Mouse (Mus musculus): ENCODE measurements around the gene Slc1a3. TPM values are rescaled to one million over a fixed set of nuclear protein-coding genes. Genes with fewer than 3 reads are reported as not detected.

The Slc1a3 gene
- total RNA-seq (2021) = 100 to 1,000 TPM; 440 to 480 TPM
- long read RNA-seq, experiment 1, full-length matches to known transcripts = 569 of 664 reads
- long read RNA-seq, experiment 1, partial matches to known transcripts = 48 of 664 reads
- long read RNA-seq, experiment 1, other reads (novel, unspliced or antisense) = 47 of 664 reads
- long read RNA-seq, experiment 2, full-length matches to known transcripts = 519 of 623 reads
- long read RNA-seq, experiment 2, partial matches to known transcripts = 85 of 623 reads
- long read RNA-seq, experiment 2, other reads (novel, unspliced or antisense) = 19 of 623 reads

DNA sequence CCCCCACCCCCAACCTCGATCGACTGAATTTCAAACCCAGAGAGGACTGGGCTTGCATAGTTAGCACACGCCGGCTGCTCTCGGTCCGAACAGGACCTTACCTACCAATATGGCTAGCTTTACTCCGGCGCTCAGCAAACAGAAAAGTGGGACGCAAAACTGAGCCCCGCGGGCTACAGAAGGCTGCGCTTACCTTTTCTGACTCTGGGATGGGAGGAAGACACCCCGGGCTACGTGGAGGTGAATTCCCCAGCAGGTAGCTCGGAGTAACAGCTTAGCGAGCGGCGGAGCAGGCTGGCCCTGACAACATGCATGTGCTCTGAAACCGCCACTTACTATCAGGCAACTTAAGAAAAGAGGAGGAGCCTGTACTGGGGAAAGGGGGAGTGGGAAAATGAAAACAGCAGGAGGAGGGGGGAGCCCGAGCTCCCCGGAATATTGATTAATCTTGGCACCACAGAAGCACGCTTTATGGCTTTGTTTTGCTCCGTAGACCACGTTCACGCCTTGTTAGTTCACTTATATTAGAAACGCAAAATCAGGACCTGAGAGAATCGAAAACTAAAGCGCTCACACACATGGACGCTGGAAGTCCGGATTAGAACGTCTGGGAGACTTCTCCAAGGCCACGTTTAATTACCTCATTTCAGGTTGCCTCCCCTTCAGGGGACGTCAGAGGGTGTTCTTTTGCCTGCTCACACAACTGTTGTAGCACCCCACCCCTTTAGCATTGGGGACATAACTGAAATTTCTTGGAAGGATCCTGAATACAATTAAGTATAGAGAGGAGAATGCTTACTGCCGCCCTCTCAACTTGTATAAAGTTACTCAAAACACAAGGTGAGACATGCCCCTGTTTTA is at the start of gene Slc1a3:
Slc1a3 (minus strand) TSS at position 619 of the 861 bp plus-strand sequence.
- DNase-seq (ENCODE audit: low spot score in 2 of 2) = peak; percentile 49 to 51

DNA sequence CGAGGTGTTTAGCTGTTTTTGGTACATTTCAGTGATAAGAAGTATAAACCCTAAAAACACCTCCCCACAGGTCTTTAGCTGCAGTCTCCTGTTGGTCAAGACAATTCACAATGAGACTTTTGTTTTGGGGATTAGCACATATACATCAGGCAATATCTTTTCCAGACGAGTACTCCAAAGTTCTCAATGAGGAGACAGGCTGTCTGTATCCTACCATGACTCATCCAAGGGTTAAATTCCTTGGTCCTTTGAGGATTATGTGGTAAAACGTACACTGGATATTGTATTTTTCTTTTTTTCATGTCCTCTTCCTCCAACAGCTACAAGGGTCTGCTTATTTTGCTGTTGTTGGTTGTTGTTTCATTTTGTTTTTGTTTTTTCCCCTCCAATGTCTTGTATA is 48.5 kb upstream of the Slc1a3 start:
- no peak for DNase-seq (ENCODE audit: low spot score in 2 of 2)

DNA sequence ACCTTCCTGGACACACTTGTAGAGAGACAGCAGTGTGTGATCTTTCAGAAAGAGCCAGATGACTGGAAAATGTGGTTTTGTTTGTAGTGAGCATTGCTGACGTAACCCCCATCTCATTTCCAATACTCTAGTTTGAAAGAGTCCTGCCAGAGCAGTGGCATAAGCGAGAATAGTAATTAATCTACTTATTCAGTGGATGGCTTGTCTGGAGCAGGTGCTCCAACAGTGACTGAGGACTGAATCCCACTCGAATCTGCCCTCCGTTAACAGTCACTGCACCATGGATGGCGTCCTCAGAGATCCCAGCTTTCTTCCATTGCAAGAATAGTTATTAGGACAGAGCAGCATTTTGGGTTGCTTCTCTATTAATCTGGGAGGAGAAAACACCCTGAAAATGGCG is 45.9 kb upstream of the Slc1a3 start:
- DNase-seq (ENCODE audit: low spot score in 2 of 2) = no peak

DNA sequence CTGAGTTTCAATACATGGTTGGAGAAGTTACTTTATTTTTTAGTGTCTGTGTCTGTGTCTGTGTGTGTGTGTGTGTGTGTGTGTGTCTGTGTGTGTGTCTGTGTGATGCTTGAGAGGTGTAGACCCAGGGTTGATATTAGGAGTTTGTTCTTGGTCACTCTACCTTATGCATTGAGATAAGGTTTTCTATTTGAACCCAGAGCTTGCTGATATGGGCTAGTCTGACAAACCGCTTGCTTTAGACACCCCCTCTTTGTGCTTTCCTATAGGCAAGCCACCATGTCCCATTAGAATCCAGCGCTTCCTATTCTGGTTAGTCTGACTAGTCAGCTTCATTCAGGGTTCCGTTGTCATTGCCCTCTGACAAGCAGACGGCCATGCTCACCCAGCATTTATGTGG is 39.2 kb upstream of the Slc1a3 start:
- no peak for DNase-seq (ENCODE audit: low spot score in 2 of 2)

DNA sequence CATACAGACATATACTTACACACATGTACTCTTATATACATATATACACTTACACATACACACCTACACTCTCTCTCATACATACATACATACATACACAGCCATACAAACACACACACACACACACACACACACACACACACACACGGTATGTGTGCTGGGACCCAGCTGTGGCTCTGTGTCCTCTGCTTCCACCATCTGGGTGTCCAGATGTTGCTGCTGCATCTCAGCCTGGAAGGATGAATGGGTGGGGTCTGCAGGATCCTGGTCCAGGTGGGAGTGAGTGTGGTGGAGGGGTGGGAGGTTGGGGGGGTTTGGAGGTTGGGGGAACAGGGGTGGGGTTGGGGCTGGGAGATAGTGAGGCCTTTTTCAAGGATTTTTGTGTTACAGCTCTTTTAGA is 38.2 kb upstream of the Slc1a3 start:
- no peak for DNase-seq (ENCODE audit: low spot score in 2 of 2)

DNA sequence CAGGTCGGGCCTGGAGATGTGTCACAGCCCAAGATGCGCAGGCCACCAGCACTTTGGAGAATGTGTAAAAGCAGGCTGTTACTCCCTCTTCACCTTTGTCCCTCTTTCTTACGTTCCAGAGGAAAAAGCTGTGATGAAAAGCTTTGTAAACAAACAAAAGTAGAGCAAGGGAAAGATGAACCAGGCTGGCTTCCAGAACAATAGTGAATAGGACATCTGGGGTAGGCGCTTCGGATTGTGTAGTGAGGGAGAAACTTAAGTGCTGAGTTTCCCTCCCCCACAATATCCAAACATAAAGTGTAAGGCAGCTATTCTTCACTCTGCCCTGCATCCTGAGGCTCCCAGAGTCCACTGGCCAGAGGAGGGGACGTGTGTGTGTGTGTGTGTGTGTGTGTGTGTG is 31.0 kb upstream of the Slc1a3 start:
- no peak for DNase-seq (ENCODE audit: low spot score in 2 of 2)

DNA sequence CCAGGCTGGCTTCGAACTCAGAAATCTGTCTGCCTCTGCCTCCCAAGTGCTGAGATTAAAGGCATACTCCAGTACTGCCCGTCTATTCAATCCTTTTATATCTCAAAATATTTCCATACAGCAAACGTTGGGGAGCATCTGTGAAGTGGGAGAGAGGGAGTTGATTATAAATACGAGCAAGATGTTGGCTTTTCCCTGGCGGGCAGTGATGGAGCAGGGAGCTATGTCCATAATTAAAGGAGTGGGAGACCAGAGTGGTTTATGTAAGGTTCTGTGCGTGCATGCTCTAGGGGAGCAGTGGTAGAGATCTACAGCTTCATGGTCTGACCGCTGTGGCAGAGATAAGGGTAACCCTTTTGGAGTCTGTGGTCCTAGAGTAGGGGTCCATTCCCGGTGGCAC is 30.2 kb upstream of the Slc1a3 start:
- DNase-seq (ENCODE audit: low spot score in 2 of 2) = no peak

DNA sequence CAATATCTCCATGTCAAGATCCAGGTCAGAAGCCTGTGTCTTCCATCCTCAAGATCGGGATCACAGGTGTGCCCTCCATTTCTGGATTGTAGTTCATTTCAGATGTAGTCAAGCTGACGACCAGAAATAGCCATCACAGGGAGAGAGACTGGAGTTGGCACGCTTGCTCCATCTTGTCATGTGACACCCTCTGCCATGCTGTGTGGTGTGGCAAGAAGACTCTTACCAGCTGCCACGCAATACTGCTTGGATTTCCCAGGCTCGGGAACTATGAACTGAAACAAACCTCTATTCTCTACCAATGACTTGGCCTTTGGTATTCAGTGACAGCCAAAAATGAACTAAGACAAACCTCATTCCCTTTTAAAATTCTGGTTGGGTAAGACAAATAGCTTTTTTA is 27.6 kb upstream of the Slc1a3 start:
- DNase-seq (ENCODE audit: low spot score in 2 of 2) = no peak

DNA sequence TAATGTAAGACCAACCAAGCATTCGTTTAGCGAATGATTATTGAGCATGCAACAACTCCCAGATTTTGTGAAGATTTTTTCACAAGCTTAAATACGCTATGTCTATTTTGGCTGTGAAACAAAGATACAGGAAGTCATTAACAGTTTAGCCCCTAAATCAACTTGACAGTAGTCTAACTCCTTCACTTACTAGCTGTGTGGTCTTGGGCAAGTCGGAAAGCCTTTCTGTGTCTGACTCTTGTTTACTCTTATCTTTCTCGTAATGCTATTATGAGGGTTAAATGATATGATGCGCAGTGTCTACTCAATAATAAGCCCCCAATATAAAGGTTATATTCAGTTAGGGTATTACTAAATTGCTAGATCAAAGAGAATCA is 23.8 kb upstream of the Slc1a3 start:
- DNase-seq (ENCODE audit: low spot score in 2 of 2) = no peak

DNA sequence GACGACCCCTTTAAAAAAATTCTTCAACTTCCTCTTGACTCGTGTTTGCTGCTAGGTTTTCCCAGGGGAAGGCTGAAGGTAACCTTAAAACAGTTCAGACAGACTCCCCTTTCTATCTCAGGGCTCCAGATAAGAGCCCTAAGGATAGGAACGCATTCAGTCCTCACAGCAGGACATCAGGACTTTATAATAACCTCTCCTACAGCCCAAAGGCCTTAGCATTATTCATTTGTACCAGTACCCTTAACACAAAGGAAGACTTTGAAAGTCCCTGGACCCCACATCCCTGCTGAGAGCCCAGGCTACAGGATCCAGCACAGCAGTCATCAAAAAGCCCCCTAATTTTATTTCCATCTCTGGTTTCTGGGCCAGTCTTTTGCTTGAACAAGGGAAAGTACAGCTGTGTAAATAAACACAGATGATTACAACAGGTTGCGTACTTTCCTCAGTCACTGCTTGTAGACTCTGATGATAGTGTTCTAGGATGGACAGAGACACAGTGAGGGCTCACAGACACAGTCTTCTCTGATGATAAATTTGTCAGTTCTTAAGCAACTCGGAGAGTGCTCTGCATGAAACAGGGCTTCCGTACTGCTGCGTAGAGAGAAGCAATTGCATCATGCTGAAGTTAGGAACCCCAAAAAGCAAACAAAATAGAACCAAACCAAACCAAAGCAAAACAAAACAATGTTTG is 23.3 kb upstream of the Slc1a3 start:
- DNase-seq (ENCODE audit: low spot score in 2 of 2) = no peak

DNA sequence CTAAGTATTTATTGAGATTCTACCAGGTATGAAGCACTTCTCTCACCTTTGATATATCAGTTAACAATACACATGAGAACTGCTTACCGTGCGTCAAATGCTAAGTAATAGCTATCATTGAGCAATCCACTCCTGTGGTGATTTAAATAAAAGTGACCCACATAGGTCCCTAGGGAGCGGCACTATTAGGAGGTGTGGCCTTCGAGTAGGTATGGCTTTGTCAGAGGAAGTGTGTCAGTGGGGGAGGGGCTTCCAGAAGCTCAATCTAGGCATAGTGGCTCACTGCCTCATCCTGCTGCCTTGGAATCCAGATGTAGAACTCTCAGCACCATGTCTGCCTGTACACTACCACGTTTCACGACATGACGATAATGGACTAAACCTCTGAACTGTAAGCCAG is 18.3 kb upstream of the Slc1a3 start:
- DNase-seq (ENCODE audit: low spot score in 2 of 2) = no peak

DNA sequence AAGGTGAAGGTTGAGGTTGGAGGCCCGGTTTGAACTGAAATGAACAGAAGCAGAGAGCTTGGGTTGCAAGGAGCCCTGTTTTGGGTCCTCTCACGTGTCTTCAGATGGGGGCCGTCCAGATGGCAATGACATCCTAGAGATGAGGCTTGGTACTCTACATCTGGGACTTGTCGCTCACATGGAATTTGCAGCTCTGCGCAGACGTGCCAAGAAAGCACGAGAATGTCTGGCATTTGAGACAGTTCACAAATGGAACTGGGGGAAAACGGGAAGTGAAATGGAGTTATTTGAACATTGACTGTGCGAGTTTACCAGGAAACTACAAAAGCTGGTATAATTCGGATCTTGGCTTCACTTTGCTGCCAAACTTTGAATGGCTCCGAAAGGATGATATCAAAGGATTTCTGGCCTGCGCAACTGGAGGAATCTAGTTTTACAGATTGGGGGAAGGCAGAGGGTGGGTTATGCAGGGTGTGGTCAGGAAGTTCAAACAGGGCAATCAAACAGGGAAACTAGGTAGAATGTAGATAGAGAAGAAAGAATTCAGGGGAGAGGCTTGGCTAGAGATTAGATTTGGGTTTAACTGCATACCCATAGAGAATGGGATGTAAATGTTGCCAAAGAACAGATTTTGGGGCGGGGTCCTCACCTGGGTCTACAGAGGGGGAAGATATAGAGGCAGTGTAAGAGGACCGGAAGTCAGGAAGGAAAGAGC is 12.0 kb upstream of the Slc1a3 start:
- DNase-seq (ENCODE audit: low spot score in 2 of 2) = no peak

DNA sequence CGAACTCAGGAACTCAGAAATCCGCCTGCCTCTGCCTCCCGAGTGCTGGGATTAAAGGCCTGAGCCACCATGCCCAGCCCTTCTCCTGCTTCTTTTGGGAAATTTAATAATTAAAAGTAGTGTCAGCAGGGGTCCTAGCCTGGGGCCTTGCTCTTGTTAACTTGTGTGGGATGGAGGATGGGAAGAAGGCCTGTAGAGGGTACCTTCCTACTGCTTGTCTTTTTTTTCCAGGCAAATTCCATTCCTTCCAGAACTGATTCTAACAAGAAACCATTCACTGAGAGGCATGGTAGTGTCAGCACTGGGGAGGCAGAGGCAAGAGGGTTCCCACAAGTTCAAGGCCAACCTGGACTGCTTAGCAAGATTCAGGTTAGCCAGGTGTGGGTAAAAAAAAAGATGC is 11.2 kb upstream of the Slc1a3 start:
- DNase-seq (ENCODE audit: low spot score in 2 of 2) = no peak

DNA sequence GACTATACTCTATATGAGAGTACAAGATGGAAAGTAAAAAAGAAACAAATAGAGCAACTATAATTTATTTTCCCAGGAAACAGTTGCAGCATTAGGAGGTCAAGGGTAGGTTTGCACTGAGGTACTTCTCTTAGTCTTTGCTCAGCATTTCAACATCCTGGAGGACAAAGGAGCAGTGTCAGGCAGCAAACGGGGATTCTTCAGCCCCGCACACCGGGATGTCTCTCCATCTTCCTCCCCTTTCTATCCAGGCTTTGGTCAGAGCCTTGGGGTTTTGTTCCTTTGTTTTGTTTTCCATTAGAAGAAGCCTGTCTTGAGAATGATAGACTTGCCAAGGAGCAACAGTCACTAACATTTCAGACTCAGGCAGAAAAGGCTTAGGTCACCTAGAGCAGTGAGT is 10.4 kb upstream of the Slc1a3 start:
- no peak for DNase-seq (ENCODE audit: low spot score in 2 of 2)

DNA sequence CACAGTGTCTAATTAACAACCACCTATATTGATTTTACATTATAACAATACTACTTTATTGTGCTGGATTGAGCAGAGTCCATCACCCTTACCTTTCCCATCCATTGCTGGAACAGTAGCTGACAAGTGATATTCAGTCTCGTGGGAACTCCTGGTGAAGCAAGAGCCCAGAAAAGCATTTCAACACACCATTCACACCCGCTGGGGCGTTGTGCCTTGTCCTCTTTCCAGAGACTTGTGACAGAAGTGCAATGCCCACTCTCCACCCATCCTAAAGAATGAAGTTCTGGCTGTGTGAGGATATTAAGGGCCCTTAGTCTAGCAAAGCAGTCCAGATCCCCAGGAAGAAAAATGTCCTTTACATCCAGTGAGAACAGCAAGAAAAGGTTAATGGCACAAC is 7.9 kb upstream of the Slc1a3 start:
- DNase-seq (ENCODE audit: low spot score in 2 of 2) = no peak

DNA sequence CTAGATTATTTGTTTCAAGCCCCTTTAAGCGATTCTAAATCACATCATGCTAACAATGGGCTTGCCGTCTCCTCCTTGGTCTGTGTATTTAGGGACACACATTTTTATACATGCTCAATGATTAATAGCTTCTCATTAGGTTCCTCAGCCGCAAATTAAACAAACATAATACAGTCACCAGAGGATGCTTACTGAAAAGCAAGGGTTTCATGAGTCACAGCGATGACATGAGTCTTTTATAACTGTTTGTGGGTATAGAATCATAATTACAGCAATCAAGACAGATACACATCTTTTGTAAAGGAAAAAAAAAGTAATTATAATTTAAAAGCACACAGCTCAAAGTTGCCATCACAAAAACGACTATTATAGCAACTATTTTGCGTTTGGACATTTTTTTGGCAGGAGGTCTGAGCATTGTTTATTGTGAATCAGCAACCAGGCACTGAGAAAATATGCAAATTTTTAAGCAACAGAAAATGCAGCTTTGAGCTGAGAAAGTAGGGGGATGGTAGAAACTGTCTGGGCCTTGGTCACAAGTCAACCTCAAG is 6.5 kb upstream of the Slc1a3 start:
- DNase-seq (ENCODE audit: low spot score in 2 of 2) = no peak

DNA sequence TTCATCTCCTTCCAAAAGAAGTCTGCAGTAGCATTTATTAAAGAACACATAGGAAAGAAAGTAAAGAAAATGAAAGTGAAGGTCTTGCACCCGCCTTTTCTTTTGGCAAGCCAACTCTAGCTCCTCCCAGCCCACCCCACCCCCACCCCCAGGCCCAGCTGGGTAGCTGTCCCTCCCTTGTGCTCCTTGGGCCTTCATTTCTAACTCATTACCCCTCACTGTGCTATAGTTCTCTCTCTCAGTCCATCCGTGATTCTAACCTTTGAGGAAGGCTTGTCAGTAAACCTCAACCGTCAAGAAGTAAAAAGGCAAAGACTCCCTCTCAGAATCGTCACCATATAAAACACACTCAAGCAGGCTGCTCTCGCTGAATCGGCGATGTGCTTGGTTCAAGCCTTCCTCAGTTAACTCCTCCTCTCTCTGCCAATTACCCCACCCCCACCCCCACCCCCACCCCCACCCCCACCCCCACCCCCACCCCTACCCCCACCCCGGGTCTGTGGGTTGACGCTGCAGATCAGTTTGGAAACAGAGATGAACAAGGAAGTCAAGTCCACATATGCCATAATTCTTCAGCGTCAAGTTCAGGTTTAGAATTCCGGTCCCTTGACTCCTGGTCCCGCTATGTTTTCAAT is 5.9 kb upstream of the Slc1a3 start:
- DNase-seq (ENCODE audit: low spot score in 2 of 2) = no peak

DNA sequence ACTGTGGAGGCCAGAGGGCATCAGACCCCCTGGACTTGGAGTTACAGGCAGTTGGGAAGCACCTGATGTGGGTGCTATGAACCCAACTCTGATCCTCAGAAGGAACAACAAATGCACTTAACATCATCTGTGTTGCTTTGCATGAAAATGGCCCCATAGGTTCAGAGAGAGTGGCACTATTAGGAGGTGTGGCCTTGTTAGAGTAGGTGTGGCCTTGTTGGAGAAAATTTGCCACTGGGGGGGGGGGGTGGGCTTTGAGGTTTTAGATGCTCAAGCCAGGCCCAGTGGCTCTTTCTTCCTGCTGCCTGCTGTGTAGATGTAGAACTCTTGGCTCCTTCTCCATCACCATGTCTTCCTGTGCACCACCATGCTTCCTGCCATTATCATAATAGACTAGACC is 5.1 kb upstream of the Slc1a3 start:
- no peak for DNase-seq (ENCODE audit: low spot score in 2 of 2)

DNA sequence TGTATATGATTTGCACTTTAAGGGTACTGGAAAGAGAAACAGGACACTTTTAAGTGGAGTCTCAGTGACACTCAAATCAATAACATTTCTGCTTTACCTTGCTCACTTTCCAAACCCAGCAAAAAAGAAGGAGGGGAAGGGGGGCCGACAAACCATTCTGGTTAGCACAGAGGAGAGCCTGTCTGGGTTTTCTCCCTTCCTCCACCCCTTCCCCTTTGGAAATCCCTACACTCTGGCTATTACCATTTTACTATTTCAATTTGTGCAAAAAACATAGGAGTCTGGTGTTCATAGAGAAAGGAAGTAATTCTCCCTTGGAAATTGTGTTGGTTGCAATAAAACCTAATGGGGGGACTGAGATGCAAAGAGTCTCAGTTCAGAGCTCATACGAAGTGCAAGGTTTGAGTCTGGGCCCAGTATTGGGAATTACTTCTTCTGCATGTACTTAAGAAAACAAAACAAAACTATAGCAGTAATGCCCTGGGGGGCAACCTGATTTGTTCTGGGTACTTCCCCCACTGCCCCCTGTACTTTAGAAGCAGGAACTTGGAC is 1.9 kb upstream of the Slc1a3 start:
- DNase-seq (ENCODE audit: low spot score in 2 of 2) = no peak

DNA sequence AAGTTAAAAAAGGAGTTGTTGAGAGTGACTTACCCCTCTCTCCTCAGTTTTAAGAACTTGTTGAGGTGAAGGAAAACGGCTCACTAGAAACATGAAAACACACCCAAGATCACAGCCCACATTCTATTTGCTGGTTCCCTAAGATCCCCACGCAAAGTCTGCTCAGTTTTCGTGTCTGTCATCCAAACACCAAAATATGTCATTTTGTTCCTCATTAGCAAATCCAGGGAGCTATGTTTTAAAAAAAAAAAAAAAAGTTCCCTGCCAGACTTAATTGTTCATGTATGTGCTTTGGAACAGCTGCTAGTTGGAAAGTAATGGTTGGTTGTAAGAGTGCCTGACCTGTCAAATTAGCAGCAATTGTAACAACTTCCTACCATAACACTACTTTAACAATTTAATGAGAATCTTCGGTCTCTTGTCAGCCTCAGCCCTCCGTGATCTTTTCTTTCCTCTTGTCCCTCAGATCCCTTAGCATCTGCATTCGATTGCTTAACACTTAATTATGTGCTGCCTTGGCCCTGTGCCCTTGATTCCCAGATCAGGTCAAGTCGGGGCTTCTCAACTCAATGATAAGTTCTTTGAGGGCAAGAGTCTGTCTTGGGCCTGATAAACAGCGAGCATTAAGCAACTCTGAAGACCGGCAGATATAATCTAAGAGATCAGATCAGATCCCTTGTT is 1.2 kb upstream of the Slc1a3 start:
- peak in 1 of 2 experiments; percentile 54 for DNase-seq (ENCODE audit: low spot score in 2 of 2)
